Mouse (Mus musculus) heart, adult 11 months (tissue): ENCODE data around the gene Cgas.
"Not testable (repeated sequence)": the region's sequence is repeated elsewhere in the genome, so short reads cannot be mapped to it uniquely, and the experiment has no call there.

Experiments used
- DNase-seq: peaks from one replicate; pipeline ENCODE4 v3.0.0; 2022

Gene Cgas

DNA sequence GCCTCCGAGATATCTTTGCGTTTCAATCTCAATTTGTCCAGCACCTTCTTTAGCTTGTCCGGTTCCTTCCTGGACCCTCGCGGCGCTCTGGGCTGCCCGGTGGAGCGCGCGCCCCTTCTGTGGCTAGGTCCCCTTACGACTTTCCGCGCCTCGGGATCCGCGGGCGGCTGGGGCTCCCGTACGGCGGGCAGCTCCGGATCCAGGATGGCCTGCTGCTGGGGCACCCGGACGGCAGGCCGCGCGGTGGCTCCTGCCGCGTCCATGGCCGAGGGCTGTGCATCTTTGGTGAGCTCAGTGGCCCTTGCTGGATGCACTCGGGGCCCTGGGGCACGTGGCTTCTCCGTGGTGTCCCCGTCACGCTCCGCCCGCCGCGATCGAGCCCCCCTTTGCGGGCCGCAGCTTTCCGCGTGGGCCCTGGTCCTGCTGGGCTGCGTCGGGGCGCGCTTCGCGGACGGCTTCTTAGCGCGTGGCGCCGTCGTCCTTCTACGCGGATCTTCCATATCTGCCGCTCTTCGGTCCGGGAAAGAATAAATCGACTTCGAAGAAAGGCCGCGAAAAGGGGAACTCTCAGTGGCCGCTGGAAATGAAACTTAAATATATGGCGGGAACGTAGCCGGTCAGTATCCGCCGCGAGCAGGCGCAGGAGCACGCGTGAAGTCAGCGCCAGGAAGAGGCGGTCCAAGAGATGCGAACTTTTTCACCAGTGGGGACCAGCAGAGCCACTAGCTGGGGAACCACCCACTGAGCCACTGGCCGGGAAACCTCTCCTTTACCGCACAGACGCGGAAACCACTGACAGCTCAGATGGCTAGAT is at the start of gene Cgas:
TSS of gene Cgas (minus strand) at position 659 of the 814 bp plus-strand sequence.
- peak; percentile 99 for DNase-seq

DNA sequence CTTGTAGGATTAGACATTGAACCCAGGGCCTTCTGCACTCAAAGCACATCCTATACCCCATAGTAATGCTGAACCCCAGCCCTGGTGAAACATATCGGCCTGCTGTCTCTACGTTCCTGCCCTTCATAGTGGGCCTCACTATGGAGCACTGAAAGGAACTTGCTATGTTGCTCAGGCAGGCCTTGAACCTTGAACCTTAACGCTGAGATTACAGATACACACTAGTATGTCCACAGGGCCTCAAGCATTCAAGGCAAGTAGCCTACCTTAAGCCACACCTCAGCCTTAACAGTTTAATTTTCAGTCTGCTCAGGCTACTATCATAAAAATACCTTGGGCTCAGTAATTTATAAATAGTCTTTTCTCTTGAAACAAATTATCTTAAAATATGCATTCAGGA is 49.2 kb upstream of the Cgas start:
- DNase-seq: no peak

DNA sequence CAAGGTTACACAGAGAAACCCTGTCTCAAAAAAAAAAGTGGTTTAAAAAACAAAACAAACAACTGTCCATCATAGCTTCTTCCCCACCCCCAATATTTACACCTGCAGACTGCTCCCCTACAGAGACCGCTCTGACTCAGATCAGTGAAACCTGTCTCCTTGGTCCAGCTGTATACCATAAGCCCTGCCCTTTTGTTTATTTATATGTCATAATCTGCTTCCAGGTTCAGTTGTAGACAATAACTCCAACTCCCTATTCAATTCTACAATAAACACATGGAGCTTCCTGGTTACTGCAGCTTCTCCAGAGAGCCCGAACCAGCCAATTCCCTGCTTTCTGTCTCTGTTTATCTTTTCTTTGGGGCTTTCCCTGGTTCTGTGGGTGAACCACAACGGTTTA is 48.1 kb upstream of the Cgas start:
- no peak for DNase-seq

DNA sequence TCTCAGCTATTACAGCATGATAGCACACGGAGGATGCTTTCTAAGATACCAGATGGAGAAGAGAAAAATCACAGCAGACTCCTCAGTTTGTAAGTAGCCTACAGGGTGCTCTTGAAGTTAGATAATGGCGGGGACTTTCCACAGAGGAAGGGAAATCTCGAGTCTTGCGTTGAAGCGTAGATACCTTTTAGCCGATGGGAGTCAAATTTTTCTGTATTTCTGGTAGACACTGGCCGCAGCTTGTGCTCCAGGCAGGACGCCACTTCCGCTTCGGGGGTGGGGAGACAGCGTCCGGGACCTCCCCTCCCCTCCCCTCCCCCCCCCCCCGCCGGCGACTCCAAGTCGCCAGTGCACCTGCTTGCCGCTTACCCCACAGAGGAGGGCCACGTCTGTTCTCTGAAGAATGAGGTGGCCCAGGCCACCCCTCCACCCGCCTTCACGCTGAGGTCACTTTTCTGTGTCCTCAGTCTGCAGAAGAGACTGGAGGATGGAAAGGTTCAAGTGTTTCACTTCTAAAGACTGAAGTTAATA is 45.9 kb upstream of the Cgas start, which contains the start of gene Eef1a1:
TSS of gene Eef1a1 (minus strand) at position 262 of the 531 bp plus-strand sequence.
- peak; percentile 97 for DNase-seq

DNA sequence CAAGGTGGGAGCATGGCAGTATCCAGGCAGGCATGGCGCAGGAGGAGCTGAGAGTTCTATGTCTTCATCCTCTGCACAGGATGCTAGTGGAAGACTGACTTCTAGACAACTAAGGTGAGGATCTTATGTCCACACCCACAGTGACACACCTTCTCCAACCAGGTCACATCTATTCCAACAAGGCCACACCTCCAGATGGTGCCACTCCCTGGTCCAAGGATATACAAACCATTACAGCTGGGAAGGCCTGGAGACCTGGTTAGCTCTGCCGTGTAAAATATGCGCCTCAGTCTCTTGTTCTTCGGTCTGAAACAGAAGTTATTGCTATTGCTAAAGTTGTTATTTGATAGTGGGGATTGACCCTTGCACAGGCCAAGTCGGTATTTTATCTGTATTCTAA is 45.0 kb upstream of the Cgas start:
- DNase-seq: peak; percentile 68

DNA sequence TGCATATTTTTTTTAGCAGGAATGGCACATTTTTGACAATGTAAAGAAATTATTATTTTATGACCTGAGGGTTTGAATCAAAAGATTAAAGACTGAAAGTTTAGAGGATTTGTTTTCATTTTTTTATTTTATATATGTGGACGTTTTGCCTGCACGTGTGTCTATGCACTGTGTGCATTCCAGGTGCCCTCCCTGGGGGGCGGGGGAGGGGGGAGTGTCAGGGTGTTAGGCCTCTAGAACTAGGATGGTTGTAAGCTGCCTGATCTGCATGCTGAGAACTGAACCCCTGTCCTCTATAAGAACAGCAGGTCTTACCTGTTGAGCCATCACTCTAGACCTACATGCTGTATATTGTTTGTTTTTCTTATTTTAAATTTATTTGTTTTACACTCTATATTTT is 41.6 kb upstream of the Cgas start:
- DNase-seq: peak; percentile 61

DNA sequence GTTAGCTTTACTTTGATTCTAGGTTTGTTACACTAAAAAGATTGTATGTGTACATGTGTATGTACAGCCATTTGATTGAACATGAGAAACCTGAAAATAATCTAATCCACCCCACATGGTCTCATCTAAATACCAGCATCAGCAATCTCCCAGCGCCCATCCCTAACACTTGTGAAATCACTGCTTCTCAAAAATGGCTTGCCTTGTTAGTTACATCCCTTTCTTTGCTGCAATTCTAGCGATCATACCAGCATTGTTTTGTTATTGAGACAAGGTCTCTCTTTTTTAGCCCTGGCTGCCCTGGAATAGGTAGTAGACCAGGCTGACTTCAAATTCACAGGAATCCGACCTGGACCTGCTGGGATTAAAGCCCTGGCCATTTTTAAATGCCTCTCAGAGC is 39.3 kb upstream of the Cgas start:
- DNase-seq: no peak

DNA sequence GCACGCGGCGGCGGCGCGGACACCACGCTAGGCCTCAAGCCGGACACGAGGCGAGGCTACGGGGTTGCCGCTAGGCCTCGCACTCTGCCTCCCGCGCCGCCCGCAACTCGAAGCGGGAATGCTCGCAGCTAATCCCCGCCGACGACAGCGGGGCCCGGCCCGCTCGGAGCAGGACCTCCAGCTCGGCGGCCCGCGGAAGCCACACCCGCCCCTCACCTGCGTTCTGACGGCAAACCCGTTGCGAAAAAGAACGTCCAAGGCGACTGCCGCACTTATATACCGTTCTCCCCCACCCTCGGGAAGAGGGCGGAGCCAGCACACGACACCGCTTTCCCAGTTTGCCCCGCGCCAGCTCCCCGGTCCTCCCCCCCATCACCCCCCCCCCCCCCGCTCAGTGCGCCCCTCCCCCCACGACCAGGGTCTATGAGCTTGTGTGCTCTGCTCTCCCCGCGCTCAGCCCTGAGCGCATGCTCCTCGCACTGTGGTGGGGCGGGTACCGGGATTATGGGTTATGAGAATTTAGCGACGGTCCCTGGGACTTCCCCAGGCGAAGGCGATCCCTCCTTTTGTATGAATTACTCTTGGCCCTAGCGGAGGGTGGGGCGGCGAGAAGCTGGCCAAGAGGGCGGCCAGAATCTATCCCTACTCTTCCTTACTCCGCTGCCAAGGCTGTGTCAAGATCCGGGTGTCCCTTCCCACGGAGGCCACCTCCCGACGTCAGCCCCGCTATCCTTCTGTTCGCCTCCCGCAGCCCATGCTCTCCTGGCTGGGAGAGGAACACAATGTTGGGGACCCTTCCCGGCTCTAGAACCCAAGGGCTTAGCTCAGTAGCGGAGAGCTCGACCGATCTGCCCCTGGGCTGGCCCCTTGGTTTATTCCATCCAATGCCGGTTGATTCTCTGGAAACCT is 38.6 kb upstream of the Cgas start:
- DNase-seq: peak; percentile 100

DNA sequence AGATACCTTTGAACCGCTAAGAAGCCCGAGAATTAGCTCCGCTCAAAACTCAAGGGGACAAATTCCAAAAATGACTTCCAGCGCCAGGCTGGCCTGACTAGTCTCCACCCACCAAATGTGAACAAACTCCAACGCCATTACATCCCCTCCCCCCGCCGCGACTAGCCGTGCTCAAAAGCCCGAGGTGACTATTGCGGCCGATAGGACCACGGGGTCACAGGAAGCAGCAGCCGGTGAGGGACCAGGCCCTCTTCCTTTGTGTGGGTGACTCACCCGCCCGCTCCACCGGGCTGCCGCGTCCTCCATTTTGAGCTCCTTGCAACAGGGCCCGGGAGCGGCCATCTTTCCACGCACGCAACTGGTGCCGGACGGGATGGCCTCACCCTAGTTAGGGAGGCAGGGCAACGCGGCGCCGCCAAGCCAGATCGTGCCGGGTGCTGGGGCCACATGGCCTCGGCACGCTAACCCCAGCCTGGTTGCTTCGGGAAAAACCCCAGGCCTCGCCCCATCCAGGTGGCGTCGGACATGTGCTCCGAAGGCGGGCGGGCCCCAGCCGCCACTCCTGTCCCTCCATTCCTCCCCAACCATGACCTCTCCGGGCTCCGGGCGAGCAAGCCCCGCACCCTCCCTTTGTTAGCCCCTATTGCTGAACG is 37.8 kb upstream of the Cgas start:
- DNase-seq: peak; percentile 98

DNA sequence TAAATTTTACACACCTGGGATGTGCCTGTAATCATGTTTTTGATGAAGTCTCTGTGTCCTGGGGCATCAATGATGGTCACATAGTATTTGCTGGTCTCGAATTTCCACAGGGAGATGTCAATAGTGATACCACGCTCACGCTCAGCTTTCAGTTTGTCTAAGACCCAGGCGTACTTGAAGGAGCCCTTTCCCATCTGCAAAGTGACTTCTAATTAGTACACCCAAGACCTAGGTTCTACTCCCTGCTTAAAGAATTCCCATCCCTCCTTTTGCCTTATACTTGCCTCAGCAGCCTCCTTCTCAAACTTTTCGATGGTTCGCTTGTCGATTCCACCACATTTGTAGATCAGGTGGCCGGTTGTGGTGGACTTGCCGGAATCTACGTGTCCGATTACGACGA is 37.2 kb upstream of the Cgas start:
- DNase-seq: not testable (repeated sequence)

DNA sequence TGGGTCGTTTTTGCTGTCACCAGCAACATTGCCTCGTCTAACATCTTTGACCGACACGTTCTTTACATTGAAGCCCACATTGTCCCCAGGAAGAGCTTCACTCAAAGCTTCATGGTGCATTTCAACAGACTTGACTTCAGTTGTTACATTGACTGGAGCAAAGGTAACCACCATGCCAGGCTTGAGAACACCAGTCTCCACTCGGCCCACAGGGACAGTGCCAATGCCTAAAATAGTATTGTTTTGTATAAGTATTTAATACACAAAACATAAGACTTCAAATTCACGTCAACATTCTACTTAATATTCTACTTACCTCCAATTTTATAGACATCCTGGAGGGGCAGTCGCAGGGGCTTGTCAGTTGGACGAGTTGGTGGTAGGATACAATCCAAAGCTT is 36.3 kb upstream of the Cgas start:
- peak; percentile 76 for DNase-seq

DNA sequence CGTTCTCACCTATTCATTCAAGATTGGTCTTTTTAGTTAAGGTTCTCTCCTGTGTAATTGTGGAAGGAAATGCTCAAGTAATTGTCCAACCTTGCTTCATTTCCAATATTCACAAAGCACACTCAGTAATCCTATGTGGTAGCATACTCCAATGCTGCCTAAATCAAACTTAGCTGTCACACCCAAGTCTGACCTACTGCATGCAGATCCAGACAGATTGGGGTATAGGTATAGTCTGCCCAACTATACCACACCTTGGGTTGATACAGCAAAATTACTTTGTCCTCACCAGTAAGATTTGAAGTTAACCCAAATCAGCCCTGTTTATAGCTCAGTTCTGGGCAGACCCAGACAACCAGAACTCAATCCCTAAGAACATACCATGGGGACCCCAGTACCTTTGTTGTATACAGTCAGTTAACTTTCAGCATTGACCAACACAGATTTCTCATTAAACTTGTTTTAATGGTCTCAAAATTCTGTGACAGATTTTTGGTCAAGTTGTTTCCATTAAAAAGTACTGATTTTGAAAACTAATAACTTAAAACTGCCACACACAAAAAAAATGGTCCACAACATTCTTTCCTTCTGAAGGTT is 35.1 kb upstream of the Cgas start:
- DNase-seq: peak; percentile 21

DNA sequence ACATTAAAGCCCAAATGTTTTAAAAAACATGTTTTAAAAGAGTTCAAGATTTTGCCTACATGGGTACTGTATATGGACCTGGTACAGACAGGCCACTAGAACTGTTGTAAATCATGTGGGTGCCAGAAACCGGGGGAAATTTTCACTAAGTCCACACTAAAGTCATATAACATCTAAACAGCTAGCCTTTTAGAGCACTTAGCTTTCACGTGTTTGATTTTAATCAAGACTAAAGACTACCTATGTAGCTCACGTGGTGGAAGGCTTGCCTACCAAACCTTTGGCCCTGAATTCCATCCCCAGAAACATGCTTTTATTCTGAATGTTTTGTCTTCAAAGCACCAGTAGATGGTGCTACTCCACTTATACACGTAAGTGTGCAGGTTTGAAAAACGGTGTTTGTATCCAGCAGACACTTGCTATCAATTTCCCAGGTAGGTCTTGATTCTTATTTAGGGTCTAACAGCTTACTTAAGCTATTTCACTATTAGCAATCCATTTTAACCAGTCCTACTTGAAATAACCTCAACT is 34.0 kb upstream of the Cgas start:
- peak; percentile 52 for DNase-seq

DNA sequence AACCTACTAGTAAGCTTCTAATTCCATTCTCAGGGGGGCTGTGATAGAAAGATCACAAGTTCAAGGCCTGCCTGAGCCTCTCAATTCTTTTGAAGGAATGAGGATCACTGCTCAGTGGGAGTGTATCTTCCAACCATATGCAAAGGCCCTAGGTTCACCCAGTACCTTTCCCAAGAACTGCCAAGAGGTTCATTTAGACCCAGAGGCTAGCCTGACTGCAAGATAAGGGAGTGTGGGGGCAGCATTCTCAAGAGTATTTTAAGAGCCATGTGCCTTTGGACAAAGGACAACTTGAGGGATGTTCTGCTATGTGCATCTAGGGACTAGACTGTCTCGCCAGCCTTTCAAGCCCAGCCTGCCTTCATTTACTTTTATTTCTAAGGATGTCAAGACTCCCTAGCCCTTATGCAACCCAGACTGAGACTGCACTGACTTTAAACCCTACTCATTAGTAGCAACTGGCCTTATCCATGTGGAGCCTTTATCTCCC is 33.5 kb upstream of the Cgas start:
- DNase-seq: peak; percentile 65

DNA sequence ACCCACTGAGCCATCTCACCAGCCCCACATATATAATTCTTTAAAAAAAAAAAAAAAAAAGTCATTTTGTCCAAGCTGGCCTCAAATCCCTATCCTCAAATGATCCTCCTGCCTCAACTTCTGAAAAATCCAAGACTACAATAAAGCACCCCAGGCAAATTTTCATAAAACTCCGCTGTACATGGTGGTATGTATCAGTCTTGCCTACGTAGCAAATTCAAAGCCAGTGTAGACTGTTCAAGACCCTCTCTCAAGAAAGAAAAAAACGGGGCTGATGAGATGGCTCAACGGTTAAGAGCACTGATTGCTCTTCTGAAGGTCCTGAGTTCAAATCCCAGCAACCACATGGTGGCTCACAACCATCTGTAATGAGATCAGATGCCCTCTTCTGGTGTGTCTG is 32.8 kb upstream of the Cgas start:
- DNase-seq: no peak

DNA sequence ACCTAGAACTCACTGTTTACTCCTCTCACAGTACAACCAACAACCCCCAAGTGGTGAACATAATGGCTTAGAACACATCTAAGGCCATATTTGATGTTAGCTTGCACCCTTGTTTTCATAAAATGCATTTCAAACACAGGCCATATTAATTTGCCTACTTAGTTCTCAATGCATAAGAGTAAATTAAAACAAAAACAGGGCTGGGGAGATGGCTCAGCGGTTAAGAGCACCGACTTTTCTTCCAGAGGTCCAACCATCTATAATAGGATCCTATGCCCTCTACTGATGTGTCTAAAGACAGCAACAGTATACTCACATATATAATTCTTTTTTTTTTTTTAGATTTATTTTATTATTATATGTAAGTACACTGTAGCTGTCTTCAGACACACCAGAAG is 32.3 kb upstream of the Cgas start:
- DNase-seq: peak; percentile 61

DNA sequence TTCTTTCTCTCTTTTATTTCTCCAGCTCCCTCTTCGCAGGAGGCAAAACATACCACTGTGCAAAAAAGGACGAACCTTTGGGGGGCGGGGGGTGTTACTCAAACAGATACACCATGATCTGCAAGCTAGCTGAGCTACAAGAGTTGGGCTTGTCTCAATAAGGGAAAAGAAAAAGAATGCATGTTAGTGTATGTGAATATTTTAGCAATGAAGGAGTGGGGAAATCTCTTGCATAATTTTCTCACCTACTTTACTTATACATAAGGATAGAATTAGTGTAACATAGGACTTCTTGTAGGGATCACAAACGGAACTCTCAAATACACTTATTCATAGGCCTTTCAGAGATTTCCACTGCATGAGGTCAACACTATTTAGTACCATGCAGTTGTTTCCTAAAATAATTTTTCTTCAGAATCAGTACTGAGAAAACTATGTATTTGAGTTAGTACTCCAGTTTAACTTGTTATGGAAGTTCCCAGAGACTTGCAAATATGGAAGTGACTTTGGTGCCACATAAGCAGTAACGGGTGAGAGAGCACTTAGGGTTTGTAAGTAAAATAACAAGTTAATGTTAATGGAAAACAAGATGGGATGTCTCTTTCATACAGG is 31.8 kb upstream of the Cgas start:
- no peak for DNase-seq

DNA sequence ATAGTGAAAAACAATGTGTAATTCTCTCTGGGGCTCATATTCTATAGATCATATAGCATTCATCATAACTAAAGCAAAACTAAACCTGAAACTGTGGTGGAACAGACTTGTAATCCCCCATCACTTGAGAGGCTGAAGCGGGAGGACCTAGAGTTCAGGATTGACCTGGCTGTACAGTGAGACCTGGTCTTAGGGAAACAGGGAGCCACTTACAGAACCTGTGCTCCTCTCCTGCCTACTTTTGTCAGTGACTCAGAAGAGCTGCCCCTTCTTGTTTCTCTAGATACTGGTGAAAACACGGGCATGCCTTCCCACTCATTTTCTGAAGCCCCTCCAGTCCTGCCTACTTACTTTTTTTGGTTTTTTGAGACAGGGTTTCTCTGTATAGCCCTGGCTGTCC is 31.2 kb upstream of the Cgas start:
- DNase-seq: peak; percentile 64

DNA sequence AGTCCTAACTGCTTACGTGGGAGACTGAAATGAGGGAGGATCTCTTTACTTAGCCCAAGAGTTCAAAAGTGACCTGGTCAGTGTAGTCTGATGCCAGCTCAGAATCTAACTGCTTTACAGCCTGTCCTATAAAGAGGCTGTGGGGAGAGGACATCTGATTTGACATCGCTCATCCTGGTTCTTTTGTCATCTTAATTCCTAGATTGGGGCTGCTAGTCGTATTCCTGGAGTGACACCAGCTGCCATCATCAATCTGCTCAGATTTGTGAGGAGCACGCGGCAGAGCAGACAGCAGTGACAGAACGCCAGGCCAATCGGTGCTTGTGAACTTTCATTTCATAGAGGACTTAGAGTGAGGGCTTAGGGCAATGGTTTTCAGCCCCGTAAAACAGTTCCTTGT is 30.6 kb upstream of the Cgas start:
- peak; percentile 61 for DNase-seq

DNA sequence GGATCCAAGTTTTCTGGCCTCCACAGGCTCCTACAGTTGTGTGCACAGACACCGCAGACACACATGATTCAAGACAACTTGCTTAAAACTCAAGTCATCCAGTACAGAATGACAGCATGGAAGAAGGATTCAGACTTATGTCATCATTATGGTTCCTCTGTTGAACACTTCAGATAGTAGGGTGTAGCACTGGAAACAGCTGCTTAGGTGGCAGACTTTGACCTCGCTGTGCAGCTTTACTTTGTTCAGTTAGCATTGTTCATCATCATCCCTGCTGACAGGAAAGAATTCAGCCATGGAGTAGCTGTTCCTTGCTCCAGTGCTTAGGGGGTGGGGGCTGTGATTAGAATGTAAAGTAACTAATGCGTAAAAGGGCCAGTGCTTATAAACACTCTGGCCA is 22.7 kb upstream of the Cgas start:
- no peak for DNase-seq

DNA sequence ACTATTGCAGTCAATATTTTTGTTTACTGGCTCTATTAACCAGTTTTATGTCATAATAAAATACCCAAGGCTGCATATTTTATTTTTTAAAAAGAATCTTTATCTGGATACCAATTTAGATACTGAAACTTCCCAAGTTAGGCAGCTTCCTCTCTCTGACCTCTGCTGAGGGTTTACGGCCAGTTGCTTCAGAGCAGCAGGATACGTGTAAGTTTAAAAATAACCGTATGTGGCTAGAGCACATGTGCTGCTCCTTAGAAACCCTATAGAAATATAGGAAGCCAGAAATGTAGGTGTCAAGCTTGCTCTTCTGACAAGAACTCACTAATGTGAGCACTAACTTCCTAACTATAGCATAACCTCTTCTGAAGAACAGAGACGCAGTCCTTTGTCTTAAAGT is 20.3 kb upstream of the Cgas start:
- no peak for DNase-seq

DNA sequence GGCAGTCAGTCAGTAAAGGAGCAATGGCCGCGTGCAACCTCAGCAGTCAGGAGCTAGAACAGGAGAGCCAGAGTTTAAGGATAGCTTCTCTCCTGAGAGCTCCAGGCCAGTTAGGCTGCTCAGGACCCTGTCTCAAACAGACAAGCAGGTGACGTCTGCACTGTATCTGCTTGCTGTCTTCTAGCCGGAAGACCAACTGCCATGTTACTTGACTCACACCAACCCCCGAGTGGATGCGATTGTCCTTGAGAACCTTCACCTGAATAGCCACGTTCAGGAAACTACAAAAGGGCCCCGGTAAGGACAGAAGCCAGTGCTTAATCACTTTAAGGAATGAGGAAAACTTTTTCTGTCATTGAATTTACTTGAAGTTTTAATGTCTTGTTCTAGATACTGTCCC is 14.0 kb upstream of the Cgas start:
- no peak for DNase-seq
